Mouse (Mus musculus) hindbrain, embryonic 12.5 days (tissue): ENCODE measurements around the gene Spast. TPM values are rescaled to one million over a fixed set of nuclear protein-coding genes. Genes with fewer than 3 reads are reported as not detected.
A peak's percentile ranks its signal among the peaks of the same experiment; 100 is the strongest.

Source experiments
- ATAC-seq: fragments of 200-750 bp; cut with Nextera tagmentation; 2 replicates; pipeline ENCODE4 v1.8.0; 2017; ENCODE audit warnings: moderate TSS enrichment; ENCODE audit not compliant: low FRiP score
- H3K27ac ChIP-seq: fragments of 300-500 bp; sonication (generic); 2 replicates; pipeline ENCODE4 v1.5.1; 2016; ENCODE audit warnings: mild to moderate bottlenecking
- H3K27me3 ChIP-seq: fragments of 300-500 bp; sonication (generic); 2 replicates; pipeline ENCODE4 v1.6.1; 2016; ENCODE audit warnings: mild to moderate bottlenecking
- H3K36me3 ChIP-seq: fragments of 300-500 bp; sonication (generic); 2 replicates; pipeline ENCODE4 v1.6.1; 2016; ENCODE audit warnings: mild to moderate bottlenecking
- H3K4me1 ChIP-seq: fragments of 300-500 bp; sonication (generic); 2 replicates; pipeline ENCODE4 v1.6.1; 2016
- H3K4me2 ChIP-seq: fragments of 300-500 bp; sonication (generic); replicated peaks from 2 replicates; pipeline ENCODE4 v1.6.1; 2016; ENCODE audit warnings: mild to moderate bottlenecking
- H3K4me3 ChIP-seq: fragments of 300-500 bp; sonication (generic); 2 replicates; pipeline ENCODE4 v1.5.1; 2016; ENCODE audit warnings: mild to moderate bottlenecking
- H3K9ac ChIP-seq: fragments of 300-500 bp; sonication (generic); 2 replicates; pipeline ENCODE4 v1.6.1; 2016; ENCODE audit warnings: mild to moderate bottlenecking, moderate library complexity
- H3K9me3 ChIP-seq: fragments of 300-500 bp; sonication (generic); replicated peaks from 2 replicates; pipeline ENCODE4 v1.6.1; 2016; ENCODE audit warnings: mild to moderate bottlenecking
- WGBS: fragments of 180-500 bp; shearing (Covaris S2); methylation state at CpG from one replicate; pipeline ENCODE4 v1.1.7; 2016; 5-methylcytosine and 5-hydroxymethylcytosine counted together
- polyA plus RNA-seq: library from polyadenylated mRNA; unstranded; fragments of >200 nt; fragmentation: Nextera tagmentation; extraction: Ambion mirVana; gene quantifications from 2 replicates; pipeline ENCODE4 v1.2.1, GENCODE M21; 2016

Spast gene
- polyA plus RNA-seq, 1 experiment from 2014 or later, result 52.2 TPM

DNA sequence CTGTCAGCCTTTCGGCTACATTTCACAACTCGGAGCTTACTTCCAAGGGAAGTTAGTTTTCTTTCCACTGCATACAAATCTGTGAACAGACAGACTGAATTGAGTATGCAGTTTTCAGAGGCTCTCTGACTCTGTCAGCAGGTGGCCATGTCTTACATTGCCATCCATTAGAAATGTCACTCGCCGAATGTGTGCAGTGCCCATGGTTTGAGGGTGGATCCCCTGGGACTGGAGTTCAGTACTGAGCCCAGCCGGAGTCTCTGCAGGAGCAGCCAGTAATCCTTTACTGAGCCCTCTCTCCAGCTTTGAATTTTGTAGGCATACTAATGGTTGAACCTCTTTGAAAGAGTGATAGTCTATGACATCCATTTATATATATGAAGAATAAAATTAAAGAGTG, 2.4 kb downstream of the Spast start:
- H3K27ac ChIP-seq, result no peak overlapping the region
- no peak for ATAC-seq
- no peak overlapping the region for H3K9ac ChIP-seq
- H3K4me2 ChIP-seq, result peak overlapping the region; percentile 69
- H3K36me3 ChIP-seq, result peaks cover 8% of the 10 kb centered on the region
- peak overlapping the region; percentile 99 for H3K4me3 ChIP-seq
- 41% methylated on average over 5 of the region's 5 CpGs for WGBS
- 0 out of 2 replicates have a peak, but pooled peaks cover 5% of the 10 kb centered on the region for H3K9me3 ChIP-seq
- H3K27me3 ChIP-seq, result no peaks in the 10 kb centered on the region
- H3K4me1 ChIP-seq, result peaks cover 37% of the 10 kb centered on the region

DNA sequence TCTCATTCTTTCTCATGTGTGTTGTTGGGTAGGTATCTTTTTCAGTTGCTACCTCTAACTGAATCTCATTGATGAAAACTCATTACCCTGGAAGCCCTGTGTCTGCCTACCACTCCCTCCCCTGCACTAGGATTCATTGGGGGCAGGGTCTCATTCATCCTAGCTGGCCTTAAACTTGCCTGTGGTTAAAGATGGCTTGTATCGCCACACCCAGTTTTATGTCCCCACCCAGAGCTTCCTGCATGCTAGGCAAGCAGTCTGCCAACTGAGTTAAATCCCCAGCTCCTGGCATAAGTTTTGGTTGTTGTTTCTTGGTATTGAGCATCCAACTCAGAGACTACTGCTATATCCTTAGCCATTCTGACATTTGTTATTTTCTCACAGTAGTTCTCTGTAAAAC, 24.8 kb downstream of the Spast start:
- H3K27ac ChIP-seq, result no peak overlapping the region
- no peak overlapping the region for H3K9ac ChIP-seq
- H3K4me3 ChIP-seq, result no peak overlapping the region
- no peaks in the 10 kb centered on the region for H3K4me1 ChIP-seq
- no peak overlapping the region for H3K4me2 ChIP-seq
- H3K9me3 ChIP-seq, result no peaks in the 10 kb centered on the region
- H3K36me3 ChIP-seq, result peaks cover 54% of the 10 kb centered on the region
- ATAC-seq, result no peak
- H3K27me3 ChIP-seq, result no peaks in the 10 kb centered on the region
- WGBS, result 100% methylated on average over 1 of the region's 1 CpGs

DNA sequence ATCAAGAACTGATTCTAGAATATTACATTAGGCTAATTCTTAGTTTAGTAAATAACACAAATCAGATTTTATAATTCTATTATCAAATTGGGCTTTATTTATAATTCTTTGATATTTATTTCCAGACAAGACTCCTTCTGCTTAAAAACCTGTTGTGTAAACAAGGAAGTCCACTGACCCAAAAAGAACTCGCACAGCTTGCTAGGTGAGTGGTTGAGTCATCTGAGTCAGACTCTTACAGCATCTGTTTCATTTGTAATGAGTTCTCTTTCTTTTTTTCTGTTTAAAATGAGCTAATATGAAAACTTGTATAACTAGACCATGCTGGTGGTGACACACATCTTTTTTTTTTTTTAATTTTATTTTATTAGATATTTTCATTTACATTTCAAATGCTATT, 38.1 kb downstream of the Spast start:
- no peak for ATAC-seq
- WGBS, result 97% methylated on average over 1 of the region's 1 CpGs
- Histone ChIP-seq H3K9ac (no peak overlapping the region), H3K36me3 (peaks cover 74% of the 10 kb centered on the region), H3K27me3 (no peaks in the 10 kb centered on the region), H3K27ac (no peak overlapping the region), H3K4me1 (no peaks in the 10 kb centered on the region), H3K9me3 (no peaks in the 10 kb centered on the region), H3K4me2 (no peak overlapping the region), H3K4me3 (no peak overlapping the region)

DNA sequence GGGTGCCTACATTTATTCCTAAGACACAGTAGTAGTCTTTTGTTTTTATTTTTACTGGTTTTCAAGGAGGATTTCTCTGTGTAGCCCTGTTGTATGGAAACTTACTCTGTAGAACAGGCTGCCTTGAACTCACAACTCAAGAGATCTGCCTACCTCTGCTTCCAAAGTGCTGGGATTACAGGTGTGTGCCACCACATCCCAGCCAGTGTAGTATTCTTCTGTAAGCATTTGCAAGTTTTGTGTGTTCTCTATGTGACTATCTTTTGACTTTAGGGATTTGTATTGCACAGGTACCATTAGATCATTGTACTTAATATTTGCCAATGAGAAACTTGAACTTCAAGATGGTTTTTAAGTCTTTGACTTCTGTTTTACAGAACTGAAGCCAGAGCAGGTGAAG, 47.9 kb downstream of the Spast start:
- no peak overlapping the region for H3K27ac ChIP-seq
- H3K4me3 ChIP-seq, result no peak overlapping the region
- H3K9ac ChIP-seq, result no peak overlapping the region
- H3K4me1 ChIP-seq, result no peaks in the 10 kb centered on the region
- no peaks in the 10 kb centered on the region for H3K9me3 ChIP-seq
- H3K36me3 ChIP-seq, result peaks cover 65% of the 10 kb centered on the region
- no peak overlapping the region for H3K4me2 ChIP-seq
- H3K27me3 ChIP-seq, result no peaks in the 10 kb centered on the region
- no peak for ATAC-seq

DNA sequence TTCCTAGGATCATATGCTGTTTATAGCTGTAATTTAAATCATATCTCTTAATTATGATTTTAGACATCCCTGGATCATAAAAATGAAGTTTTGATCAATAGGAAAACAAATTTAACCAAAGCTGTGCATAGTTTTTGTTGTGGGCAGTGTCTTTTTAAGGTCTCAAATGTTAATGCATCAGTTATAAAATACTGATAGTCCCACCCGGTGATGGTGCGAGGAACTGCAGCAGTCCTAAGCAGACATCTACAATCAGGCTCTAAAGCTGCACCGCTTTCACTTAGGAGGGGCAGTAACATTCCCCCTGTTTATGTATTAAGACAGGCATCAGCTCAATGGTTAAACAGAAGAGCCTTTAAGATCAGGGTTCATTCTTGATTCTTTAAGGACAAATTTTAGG, 51.1 kb downstream of the Spast start:
- Histone ChIP-seq H3K4me3 (no peak overlapping the region), H3K27me3 (no peaks in the 10 kb centered on the region), H3K9me3 (no peaks in the 10 kb centered on the region), H3K9ac (no peak overlapping the region), H3K27ac (no peak overlapping the region), H3K4me1 (0 out of 2 replicates have a peak, but pooled peaks cover 2% of the 10 kb centered on the region), H3K36me3 (peaks cover 34% of the 10 kb centered on the region), H3K4me2 (no peak overlapping the region)
- 87% methylated on average over 3 of the region's 3 CpGs for WGBS
- ATAC-seq, result no peak

DNA sequence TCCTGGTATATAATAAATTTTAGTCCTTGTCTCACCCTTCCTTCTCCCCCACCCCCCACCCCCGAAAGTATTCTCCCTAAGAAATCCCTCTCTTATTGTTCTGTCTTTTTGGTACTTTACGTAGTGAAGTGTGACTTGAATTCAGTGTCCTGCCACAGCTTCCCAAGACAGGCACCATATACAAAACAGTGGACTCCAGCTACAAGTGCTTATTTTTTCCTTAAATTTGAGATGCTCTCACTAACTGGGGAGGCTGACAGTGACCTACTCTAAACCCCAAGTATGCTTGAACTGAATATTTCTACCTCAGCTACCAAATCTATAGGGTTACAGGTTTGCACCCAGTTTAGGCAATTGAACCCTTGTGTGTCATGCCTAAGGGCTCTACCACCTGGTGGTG, 55.6 kb downstream of the Spast start:
- no peak overlapping the region for H3K27ac ChIP-seq
- peaks cover 14% of the 10 kb centered on the region for H3K4me1 ChIP-seq
- H3K4me2 ChIP-seq, result no peak overlapping the region
- no peak overlapping the region for H3K9ac ChIP-seq
- H3K27me3 ChIP-seq, result no peaks in the 10 kb centered on the region
- H3K36me3 ChIP-seq, result no peaks in the 10 kb centered on the region
- H3K9me3 ChIP-seq, result no peaks in the 10 kb centered on the region
- 93% methylated on average over 2 of the region's 2 CpGs for WGBS
- ATAC-seq, result no peak
- no peak overlapping the region for H3K4me3 ChIP-seq

DNA sequence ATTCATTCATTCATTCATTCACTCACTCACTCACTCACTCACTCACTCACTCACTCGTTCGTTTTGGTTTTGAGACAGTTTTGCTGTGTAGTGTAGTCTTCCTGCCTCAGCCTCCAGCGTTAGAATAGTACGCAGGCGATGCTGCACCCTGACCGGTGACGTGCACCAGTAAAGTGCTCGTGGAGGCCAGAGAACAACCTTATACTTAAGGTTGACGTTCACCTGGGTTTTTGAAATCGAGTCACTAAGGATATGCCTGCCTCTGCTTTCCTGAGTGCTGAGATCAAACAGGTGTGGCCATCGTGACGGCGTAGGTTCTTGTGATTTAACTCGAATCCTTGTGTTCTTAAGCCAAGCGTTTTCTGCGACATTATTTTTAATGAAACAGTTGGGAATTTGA, 56.1 kb downstream of the Spast start:
- no peaks in the 10 kb centered on the region for H3K27me3 ChIP-seq
- no peak overlapping the region for H3K27ac ChIP-seq
- ATAC-seq, result peak; percentile 47
- peak overlapping the region; percentile 94 for H3K4me3 ChIP-seq
- H3K9me3 ChIP-seq, result no peaks in the 10 kb centered on the region
- no peaks in the 10 kb centered on the region for H3K36me3 ChIP-seq
- H3K4me1 ChIP-seq, result peaks cover 14% of the 10 kb centered on the region
- peak overlapping the region; percentile 87 for H3K9ac ChIP-seq
- H3K4me2 ChIP-seq, result peak overlapping the region; percentile 64
- WGBS, result 32% methylated on average over 16 of the region's 16 CpGs

DNA sequence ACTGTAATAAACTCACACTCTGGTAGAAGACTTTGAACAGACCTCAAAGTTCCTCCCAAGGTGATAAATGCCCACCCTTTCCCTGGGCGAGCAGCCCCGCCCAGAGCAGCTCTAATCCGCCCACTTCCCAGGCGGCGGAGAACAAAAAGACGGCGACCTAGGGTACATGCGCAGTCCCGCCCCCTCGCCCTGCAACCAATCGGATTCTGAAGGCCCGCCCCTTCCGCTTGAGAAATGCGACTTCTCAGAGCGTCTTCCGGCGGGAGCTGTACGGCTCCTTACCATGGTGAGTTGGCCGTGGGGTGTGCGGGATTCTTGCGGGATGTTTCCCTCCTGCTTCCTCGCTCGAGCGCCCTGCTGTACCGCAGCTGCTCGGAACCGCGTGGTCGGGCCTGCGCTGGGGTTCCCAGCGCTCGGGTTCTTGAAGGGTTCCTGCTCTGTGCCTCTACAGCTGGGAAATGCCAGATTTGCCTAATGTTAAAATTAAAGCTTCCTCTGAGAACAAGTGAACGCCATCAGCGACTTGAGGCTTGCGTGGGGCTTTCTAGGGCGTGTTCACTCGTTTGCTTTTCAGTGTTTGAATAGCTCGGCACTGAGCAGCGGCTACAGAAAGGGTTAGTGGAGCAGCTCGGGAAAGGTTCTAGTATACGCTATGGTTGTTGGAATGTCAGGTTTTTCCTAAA, 56.7 kb downstream of the Spast start, which contains the start of gene Slc30a6:
Gene Slc30a6 (plus strand): TSS at position 226 of the 683 bp plus-strand sequence.
- WGBS, result under 1% methylated on average over 41 of the region's 41 CpGs
- peak within 1 kb of the TSS; percentile 64 for H3K4me2 ChIP-seq
- H3K27ac ChIP-seq, result peak within 1 kb of the TSS; percentile 91
- no peaks in the 10 kb centered on the region for H3K27me3 ChIP-seq
- peak within 1 kb of the TSS; percentile 87 for H3K9ac ChIP-seq
- 0 out of 2 replicates have a peak, but pooled peaks cover 1% of the 10 kb centered on the region for H3K36me3 ChIP-seq
- ATAC-seq, result peak; percentile 99
- H3K4me1 ChIP-seq, result peaks cover 14% of the 10 kb centered on the region
- H3K9me3 ChIP-seq, result no peaks in the 10 kb centered on the region
- H3K4me3 ChIP-seq, result peak within 1 kb of the TSS; percentile 94

DNA sequence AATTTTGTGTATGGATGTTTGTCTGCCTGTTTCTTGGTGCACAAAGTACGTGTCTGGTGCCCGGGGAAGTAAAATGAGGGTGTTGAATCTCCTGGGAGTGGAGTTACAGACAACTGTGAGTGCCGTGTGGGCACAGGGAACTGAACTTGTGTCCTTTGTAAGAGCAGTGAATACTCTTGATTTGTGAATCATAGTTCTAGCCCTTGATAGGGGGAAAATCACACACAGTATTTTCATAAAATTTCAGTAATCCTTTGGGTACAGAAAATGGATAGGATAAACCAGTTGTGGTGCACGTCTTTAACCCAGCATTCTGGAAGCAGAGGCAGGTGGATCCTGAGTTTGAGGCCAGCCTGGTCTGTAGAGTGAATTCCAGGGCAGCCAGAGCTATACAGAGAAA, 58.0 kb downstream of the Spast start:
- Histone ChIP-seq H3K27ac (no peak overlapping the region), H3K36me3 (0 out of 2 replicates have a peak, but pooled peaks cover 3% of the 10 kb centered on the region), H3K4me2 (peak overlapping the region; percentile 64), H3K9ac (no peak overlapping the region), H3K4me1 (peaks cover 14% of the 10 kb centered on the region), H3K27me3 (no peaks in the 10 kb centered on the region), H3K4me3 (peak overlapping the region; percentile 94; the same call in 1 of the 2 replicates), H3K9me3 (no peaks in the 10 kb centered on the region)
- WGBS, result 86% methylated on average over 4 of the region's 4 CpGs
- no peak for ATAC-seq

DNA sequence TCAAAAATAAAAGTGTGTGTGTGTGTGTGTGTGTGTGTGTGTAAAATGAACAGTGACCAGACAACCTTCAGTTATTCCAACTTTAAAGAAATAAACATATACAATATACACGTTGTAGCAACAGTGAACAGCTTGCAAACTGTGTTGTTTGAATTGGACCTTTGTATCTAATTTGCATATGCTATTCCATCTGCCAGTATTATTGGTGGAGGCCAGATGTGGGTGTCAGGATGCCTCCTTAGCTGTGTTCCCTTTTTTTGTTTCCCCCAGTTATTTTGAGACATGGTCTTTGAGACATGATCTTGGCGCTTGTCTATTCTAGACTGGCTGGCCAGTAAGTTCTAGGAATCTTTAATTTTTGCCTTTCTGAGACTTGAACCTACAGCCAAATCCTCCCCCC, 58.4 kb downstream of the Spast start:
- WGBS, result 84% methylated on average over 2 of the region's 2 CpGs
- no peak for ATAC-seq
- no peak overlapping the region for H3K4me3 ChIP-seq

DNA sequence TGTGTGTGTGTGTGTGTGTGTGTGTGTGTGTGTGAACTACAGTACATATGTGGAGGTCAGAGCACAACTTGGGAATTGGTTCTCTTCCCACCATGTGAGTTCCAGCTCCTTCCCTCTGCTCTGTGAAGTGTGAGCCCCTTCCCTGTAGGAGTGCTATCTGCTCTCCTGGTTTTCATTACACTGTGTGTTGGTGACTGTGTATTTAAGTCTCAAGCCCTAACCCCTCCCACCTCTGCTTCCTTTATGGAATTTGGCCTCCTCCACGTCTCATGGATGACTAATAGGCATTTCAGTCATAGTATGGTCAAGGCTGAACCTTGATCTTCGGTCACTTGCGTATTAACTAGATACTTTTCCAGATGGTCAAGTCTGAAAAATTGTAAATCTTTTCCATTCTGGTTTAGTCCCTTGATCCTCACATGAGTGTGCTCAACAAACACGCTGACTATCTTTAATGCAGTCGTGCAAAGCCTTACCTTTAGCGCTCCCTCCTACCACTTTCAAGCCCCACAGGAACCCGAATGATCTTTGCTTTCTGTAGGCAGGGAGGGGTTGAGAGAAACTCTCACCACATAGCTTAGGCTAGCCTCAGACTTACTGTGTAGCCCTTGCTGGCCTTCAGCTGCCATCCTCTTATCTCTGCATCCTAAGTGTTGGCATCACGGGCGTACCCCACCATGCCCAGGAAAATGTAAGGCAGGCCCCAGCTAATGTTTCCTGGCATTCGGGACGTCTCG, 63.9 kb downstream of the Spast start:
- no peak for ATAC-seq
- Histone ChIP-seq H3K9me3 (no peaks in the 10 kb centered on the region), H3K27ac (no peak overlapping the region), H3K9ac (no peak overlapping the region), H3K4me3 (no peak overlapping the region), H3K4me1 (no peaks in the 10 kb centered on the region), H3K27me3 (no peaks in the 10 kb centered on the region), H3K36me3 (peaks cover 53% of the 10 kb centered on the region), H3K4me2 (no peak overlapping the region)
- WGBS, result 97% methylated on average over 12 of the region's 12 CpGs

More for the DNA sequence above, 58.4 kb downstream of the Spast start:
- H3K36me3 ChIP-seq, result peaks cover 7% of the 10 kb centered on the region
- no peaks in the 10 kb centered on the region for H3K9me3 ChIP-seq
- H3K4me2 ChIP-seq, result no peak overlapping the region
- peaks cover 14% of the 10 kb centered on the region for H3K4me1 ChIP-seq
- H3K9ac ChIP-seq, result no peak overlapping the region
- no peaks in the 10 kb centered on the region for H3K27me3 ChIP-seq
- H3K27ac ChIP-seq, result no peak overlapping the region

DNA sequence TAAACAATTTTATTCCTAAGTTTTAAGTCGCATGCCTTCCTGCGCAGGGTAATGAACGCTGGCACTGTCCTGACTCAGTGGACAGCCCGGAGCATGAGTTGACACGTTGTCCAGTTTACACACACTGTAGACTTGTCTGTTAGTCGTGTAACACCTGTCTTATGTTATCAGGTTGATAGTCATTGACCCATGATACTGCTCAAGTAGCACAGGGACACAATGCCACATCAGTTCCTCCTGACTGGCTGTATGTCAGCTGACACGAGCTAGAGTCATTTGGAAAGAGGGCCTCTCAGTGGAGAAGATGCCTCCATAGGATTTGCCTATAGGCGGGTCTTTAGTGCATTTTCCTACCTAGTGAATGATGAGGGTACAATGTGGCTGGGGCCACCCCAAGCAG, 67.7 kb downstream of the Spast start:
- Histone ChIP-seq H3K27me3 (no peaks in the 10 kb centered on the region), H3K4me1 (no peaks in the 10 kb centered on the region), H3K27ac (no peak overlapping the region), H3K36me3 (peaks cover 64% of the 10 kb centered on the region), H3K4me2 (no peak overlapping the region), H3K9me3 (no peaks in the 10 kb centered on the region), H3K4me3 (no peak overlapping the region), H3K9ac (no peak overlapping the region)
- WGBS, result 90% methylated on average over 8 of the region's 8 CpGs
- no peak for ATAC-seq

DNA sequence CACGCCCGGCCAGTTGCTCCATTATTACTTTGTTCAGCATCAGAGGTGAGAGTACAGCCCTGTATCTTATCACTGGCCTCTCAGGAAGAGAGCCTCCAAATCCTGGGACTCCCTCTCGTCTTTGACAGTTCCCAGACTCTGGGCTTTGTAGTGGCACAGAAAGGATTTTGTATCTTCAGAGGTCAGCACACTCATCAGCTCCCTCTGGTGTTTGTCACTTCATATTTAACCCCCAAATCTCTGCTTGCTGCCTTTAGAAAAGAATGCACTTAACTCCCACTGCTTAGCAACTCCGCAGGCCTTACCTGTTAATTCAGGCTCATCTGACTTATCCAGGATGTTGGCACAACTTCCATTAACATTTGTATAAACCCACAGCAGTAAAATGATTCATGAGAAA, 70.9 kb downstream of the Spast start:
- no peak for ATAC-seq

More for the DNA sequence above, 70.9 kb downstream of the Spast start:
- H3K4me3 ChIP-seq, result no peak overlapping the region
- no peaks in the 10 kb centered on the region for H3K27me3 ChIP-seq
- H3K27ac ChIP-seq, result no peak overlapping the region
- no peaks in the 10 kb centered on the region for H3K4me1 ChIP-seq
- no peak overlapping the region for H3K9ac ChIP-seq
- WGBS, result 70% methylated on average over 4 of the region's 4 CpGs
- H3K36me3 ChIP-seq, result peaks cover 65% of the 10 kb centered on the region
- H3K4me2 ChIP-seq, result no peak overlapping the region
- no peaks in the 10 kb centered on the region for H3K9me3 ChIP-seq
